24 mouse cellular contexts compared by ENCODE assay signal in the genomic region with DNA sequence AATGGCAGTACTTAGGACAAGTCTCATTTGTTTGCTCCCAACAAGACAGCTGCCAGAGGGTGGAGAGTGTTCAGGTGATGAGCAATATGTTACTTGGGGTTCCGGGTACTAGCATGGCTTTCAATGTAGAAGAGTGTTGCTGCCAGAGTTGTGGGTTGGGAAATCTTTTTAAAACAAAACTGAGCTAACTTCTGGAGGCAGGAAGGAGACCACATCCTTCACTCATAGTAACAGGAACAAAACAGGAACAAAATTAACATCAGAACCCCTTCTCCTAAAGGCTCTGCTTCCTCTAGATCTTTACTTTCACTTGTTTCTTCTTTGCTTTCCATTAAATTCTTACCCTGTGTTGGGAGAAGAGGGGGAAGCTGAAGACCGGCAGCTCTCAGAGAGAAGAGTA.
"Had no signal": no experiment of that assay in that cellular context is flagged by ENCODE, and none has a peak within 500 bp of the region (broad histone marks: within the 10 kb centered on the region; RNA-seq: fewer than 3 reads in every experiment).

No protein-coding gene starts in this region.

- ATAC-seq: inflammation-experienced regulatory T-cells, adult 6 months; intestine, embryonic 15.5 days; intestine, postnatal 0 days had no signal

- H3K27ac ChIP-seq: heart, embryonic 10.5 days; hindbrain, embryonic 13.5 days; hindbrain, embryonic 15.5 days; intestine, embryonic 15.5 days; layer of hippocampus, adult 2 months; left cerebral cortex, adult 2 months; limb, embryonic 10.5 days; limb, embryonic 12.5 days; liver, embryonic 13.5 days; liver, embryonic 15.5 days had no signal

- DNase-seq: gastrocnemius, postnatal 14 days; gastrocnemius, postnatal 36 days; heart, adult 18-20 months; heart, postnatal 10 days; heart, postnatal 4 days; kidney, adult 18-20 months; kidney, adult 8-10 months; kidney, postnatal 10 days; kidney, postnatal 25 days; kidney, postnatal 4 days; liver; liver, embryonic 13.5 days had no signal

- H3K4me3 ChIP-seq: heart, embryonic 10.5 days; heart, embryonic 12.5 days; hindbrain, embryonic 13.5 days; hindbrain, embryonic 15.5 days; intestine, embryonic 15.5 days; layer of hippocampus, adult 2 months; left cerebral cortex, adult 2 months; limb, embryonic 10.5 days; limb, embryonic 12.5 days; liver, embryonic 13.5 days; liver, embryonic 15.5 days had no signal

- H3K27me3 ChIP-seq: heart, embryonic 12.5 days; hindbrain, embryonic 13.5 days; hindbrain, embryonic 15.5 days; intestine, embryonic 15.5 days; limb, embryonic 12.5 days; liver, embryonic 13.5 days; liver, embryonic 15.5 days had no signal

- H3K4me1 ChIP-seq: heart, embryonic 10.5 days; heart, embryonic 12.5 days; hindbrain, embryonic 13.5 days; hindbrain, embryonic 15.5 days; intestine, embryonic 15.5 days; limb, embryonic 10.5 days; limb, embryonic 12.5 days; liver, embryonic 13.5 days; liver, embryonic 15.5 days had no signal
